Mouse (Mus musculus): ENCODE measurements around the gene Arhgef16. TPM values are rescaled to one million over a fixed set of nuclear protein-coding genes. Genes with fewer than 3 reads are reported as not detected.

The Arhgef16 gene
- total and polyA plus RNA-seq, 2 experiments from 2014 or later: 2.7 to 8.1 TPM

DNA sequence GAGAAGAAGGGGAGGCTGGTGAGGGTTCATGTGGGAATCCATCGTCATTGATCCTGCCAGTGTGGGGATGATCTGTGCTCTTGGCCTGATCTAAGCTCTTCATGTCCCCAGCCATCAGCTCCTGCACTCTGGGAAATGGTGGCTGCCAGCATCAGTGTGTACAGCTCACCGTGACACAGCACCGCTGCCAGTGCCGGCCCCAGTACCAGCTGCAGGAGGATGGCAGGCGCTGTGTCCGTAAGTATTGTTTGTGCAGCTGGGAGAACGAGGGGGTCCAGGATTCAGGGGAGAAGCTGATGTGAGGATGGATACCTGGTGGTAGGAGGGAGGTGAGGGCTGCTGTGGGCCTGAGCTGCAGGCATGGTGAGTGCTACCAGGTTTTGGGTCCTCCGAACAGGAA is 52.2 kb downstream of the Arhgef16 start:
- H3K4me3 ChIP-seq (ENCODE audit: low read depth, low read length): 0 out of 2 replicates have a peak overlapping the region, but pooled peaks have one; percentile 8
- no peaks in the 10 kb centered on the region for H3K36me3 ChIP-seq (ENCODE audit: insufficient read depth, low read length)
- no peaks in the 10 kb centered on the region; the same call in 1 of the 2 replicates for H3K4me1 ChIP-seq (ENCODE audit: insufficient read depth, low read length)
- 47% methylated on average over 8 of the region's 8 CpGs for WGBS
- peak overlapping the region; percentile 24; the same call in 1 of the 2 replicates for H3K4me2 ChIP-seq (ENCODE audit: low read depth, low read length, poor library complexity, severe bottlenecking)
- ATAC-seq (ENCODE audit: low FRiP score): no peak
- H3K27ac ChIP-seq (ENCODE audit: low read depth, low read length): peak overlapping the region; percentile 62
- no peaks in the 10 kb centered on the region for H3K27me3 ChIP-seq (ENCODE audit: insufficient read depth, low read length)
- 0 out of 2 replicates have a peak overlapping the region, but pooled peaks have one; percentile 42 for H3K9ac ChIP-seq (replicated peaks; ENCODE audit: low read length, poor library complexity, severe bottlenecking)
- no peaks in the 10 kb centered on the region for H3K9me3 ChIP-seq (ENCODE audit: low read length)
- no peak for DNase-seq (ENCODE audit: low spot score)
- no peak for TF ChIP-seq CTCF (IDR thresholded peaks at IDR 0.05)

GRCm38 (mm10) chr4:154248092-154248805 is 53.2 kb downstream of the Arhgef16 start:
- no peak for TF ChIP-seq CTCF (IDR thresholded peaks at IDR 0.05)
- no peak for DNase-seq (ENCODE audit: low spot score)

GRCm38 (mm10) chr4:154247207-154248091 is 54.0 kb downstream of the Arhgef16 start:
- no peaks in the 10 kb centered on the region; the same call in 1 of the 2 replicates for H3K4me1 ChIP-seq (ENCODE audit: insufficient read depth, low read length)
- no peaks in the 10 kb centered on the region for H3K27me3 ChIP-seq (ENCODE audit: insufficient read depth, low read length)
- H3K9me3 ChIP-seq (ENCODE audit: low read length): no peaks in the 10 kb centered on the region
- 52% methylated on average over 22 of the region's 22 CpGs for WGBS
- H3K27ac ChIP-seq (ENCODE audit: low read depth, low read length): no peak overlapping the region
- TF ChIP-seq CTCF (IDR thresholded peaks at IDR 0.05): no peak
- no peak for DNase-seq (ENCODE audit: low spot score)
- H3K4me3 ChIP-seq (ENCODE audit: low read depth, low read length): no peak overlapping the region
- H3K36me3 ChIP-seq (ENCODE audit: insufficient read depth, low read length): no peaks in the 10 kb centered on the region
- no peak overlapping the region for H3K9ac ChIP-seq (replicated peaks; ENCODE audit: low read length, poor library complexity, severe bottlenecking)
- H3K4me2 ChIP-seq (ENCODE audit: low read depth, low read length, poor library complexity, severe bottlenecking): no peak overlapping the region
- ATAC-seq (ENCODE audit: low FRiP score): no peak

More at GRCm38 (mm10) chr4:154248092-154248805, 53.2 kb downstream of the Arhgef16 start:
- Histone ChIP-seq H3K36me3 (ENCODE audit: insufficient read depth, low read length) (no peaks in the 10 kb centered on the region), H3K4me2 (ENCODE audit: low read depth, low read length, poor library complexity, severe bottlenecking) (no peak overlapping the region), H3K4me1 (ENCODE audit: insufficient read depth, low read length) (no peaks in the 10 kb centered on the region; the same call in 1 of the 2 replicates), H3K4me3 (ENCODE audit: low read depth, low read length) (no peak overlapping the region), H3K9me3 (ENCODE audit: low read length) (no peaks in the 10 kb centered on the region), H3K27me3 (ENCODE audit: insufficient read depth, low read length) (no peaks in the 10 kb centered on the region), H3K9ac (replicated peaks; ENCODE audit: low read length, poor library complexity, severe bottlenecking) (no peak overlapping the region), H3K27ac (ENCODE audit: low read depth, low read length) (no peak overlapping the region)
- 79% methylated on average over 21 of the region's 21 CpGs for WGBS
- no peak for ATAC-seq (ENCODE audit: low FRiP score)

- ATAC-seq (ENCODE audit: low FRiP score) (no peak), DNase-seq (ENCODE audit: low spot score) (peak; percentile 60)
- Histone ChIP-seq H3K27ac (ENCODE audit: low read depth, low read length) (no peak overlapping the region), H3K36me3 (ENCODE audit: insufficient read depth, low read length) (no peaks in the 10 kb centered on the region), H3K9ac (replicated peaks; ENCODE audit: low read length, poor library complexity, severe bottlenecking) (no peak overlapping the region), H3K27me3 (ENCODE audit: insufficient read depth, low read length) (no peaks in the 10 kb centered on the region), H3K4me1 (ENCODE audit: insufficient read depth, low read length) (no peaks in the 10 kb centered on the region; the same call in 1 of the 2 replicates), H3K4me3 (ENCODE audit: low read depth, low read length) (no peak overlapping the region), H3K4me2 (ENCODE audit: low read depth, low read length, poor library complexity, severe bottlenecking) (no peak overlapping the region), H3K9me3 (ENCODE audit: low read length) (no peaks in the 10 kb centered on the region)
- WGBS: 14% methylated on average over 19 of the region's 19 CpGs
- TF ChIP-seq CTCF (IDR thresholded peaks at IDR 0.05): peak; percentile 86
Measured at GRCm38 (mm10) chr4:154246115-154247040, 55.1 kb downstream of the Arhgef16 start.

GRCm38 (mm10) chr4:154245342-154245741 is 56.1 kb downstream of the Arhgef16 start:
- TF ChIP-seq CTCF (IDR thresholded peaks at IDR 0.05): no peak
- no peak for DNase-seq (ENCODE audit: low spot score)
- H3K27ac ChIP-seq (ENCODE audit: low read depth, low read length): no peak overlapping the region
- no peak overlapping the region for H3K4me3 ChIP-seq (ENCODE audit: low read depth, low read length)
- ATAC-seq (ENCODE audit: low FRiP score): no peak
- 74% methylated on average over 7 of the region's 7 CpGs for WGBS
- no peaks in the 10 kb centered on the region for H3K9me3 ChIP-seq (ENCODE audit: low read length)
- H3K27me3 ChIP-seq (ENCODE audit: insufficient read depth, low read length): no peaks in the 10 kb centered on the region
- no peaks in the 10 kb centered on the region; the same call in 1 of the 2 replicates for H3K4me1 ChIP-seq (ENCODE audit: insufficient read depth, low read length)
- H3K9ac ChIP-seq (replicated peaks; ENCODE audit: low read length, poor library complexity, severe bottlenecking): no peak overlapping the region
- no peaks in the 10 kb centered on the region for H3K36me3 ChIP-seq (ENCODE audit: insufficient read depth, low read length)
- H3K4me2 ChIP-seq (ENCODE audit: low read depth, low read length, poor library complexity, severe bottlenecking): no peak overlapping the region

All from midbrain, postnatal 0 days (tissue).